Mouse (Mus musculus): ENCODE measurements around the gene Sh2d3c.

DNA sequence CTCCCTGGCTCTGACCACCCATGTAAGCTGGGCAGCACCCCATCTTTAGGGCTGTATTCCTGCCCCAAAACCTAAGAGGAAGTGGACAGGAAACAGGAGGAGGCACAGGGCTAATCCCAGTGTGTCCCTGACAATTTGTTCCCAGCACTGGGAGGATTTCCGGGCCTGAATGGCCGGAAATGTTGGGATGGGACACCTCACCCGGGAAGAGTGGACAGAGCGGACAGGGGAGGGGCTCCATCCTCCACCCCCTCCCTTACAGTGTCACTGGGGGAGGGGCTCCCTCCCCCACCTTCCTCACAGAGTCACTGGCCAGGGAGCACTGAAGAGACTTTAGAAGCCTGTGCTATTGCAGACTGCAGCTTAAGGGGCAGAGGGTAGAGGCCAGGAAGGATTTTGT lies 14.1 kb downstream of the Sh2d3c start:
- TF ChIP-seq CTCF (IDR thresholded peaks at IDR 0.05; ENCODE audit: low read depth) (no peak), EP300 (IDR thresholded peaks at IDR 0.05; ENCODE audit: low read depth) (no peak; the same call in 1 of the 2 replicates)
